Mouse (Mus musculus): ENCODE measurements at regions not wholly inside any gene's neighbourhood (a gene's known extent, or its start where the extent isn't known, plus 50 kb on each side); places are given as distances from the start of the nearest gene placed in this dataset.

DNA sequence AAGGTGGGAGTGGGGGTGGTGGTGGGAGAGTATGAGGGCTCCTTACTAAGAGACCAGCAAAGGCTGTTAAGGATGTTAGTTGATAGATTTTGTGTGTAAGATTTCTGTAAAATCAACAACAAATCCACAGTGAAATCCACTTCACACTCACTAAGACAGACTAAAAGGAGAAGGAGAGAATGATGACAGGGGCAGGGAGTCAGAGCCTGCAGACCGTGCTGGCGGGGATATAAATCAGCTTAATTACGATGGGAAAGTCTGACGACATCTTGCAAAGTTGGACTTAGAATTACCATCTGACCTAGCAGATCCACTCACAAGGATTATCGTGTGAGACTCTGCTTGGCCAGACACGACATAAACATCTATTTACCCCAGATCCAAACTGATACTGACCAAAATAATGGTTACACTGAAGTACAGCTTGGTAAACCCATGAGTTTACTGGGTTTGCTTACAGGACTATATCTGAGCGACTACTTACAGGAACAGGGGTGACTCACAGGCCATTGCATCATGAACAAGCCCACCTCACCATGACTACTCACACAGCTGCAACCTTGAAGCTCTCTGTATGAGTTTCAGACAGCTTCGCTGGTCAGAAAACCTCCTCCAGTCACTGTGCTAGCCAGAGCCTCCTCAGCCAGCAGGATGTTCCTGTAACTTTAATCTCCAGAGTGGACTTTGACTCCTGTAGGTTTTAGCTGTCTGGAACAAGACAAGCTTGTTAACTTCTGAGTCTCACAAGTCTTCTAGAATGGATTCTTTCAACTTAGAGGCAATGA lies 50.5 kb upstream of the Ednra start:
- DNase-seq (ENCODE audit: low spot score in 2 of 2), result no peak

GRCm38 (mm10) chr8:77775526-77775925 lies 51.3 kb upstream of the Ednra start:
- no peak for DNase-seq (ENCODE audit: low spot score in 2 of 2)

DNA sequence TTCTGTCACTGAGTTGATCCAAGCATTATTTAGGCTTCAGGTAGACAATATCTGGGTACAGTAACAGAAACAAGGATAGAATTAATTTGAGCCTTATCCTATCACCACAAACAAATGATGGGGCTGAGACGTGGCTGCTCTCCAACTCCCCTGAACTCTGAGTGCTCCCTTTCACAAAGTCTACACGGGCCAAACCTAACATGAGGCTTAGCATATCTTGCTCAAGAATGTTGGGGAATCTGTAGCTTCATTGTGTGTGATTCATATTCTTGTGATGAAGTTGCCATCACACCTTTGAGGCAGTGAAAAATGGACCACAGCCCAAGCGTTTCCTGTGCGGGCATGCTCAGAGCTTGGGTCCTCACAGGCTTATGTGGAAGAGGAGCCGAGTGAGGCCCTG lies 53.3 kb upstream of the Ednra start:
- no peak for DNase-seq (ENCODE audit: low spot score in 2 of 2)

DNA sequence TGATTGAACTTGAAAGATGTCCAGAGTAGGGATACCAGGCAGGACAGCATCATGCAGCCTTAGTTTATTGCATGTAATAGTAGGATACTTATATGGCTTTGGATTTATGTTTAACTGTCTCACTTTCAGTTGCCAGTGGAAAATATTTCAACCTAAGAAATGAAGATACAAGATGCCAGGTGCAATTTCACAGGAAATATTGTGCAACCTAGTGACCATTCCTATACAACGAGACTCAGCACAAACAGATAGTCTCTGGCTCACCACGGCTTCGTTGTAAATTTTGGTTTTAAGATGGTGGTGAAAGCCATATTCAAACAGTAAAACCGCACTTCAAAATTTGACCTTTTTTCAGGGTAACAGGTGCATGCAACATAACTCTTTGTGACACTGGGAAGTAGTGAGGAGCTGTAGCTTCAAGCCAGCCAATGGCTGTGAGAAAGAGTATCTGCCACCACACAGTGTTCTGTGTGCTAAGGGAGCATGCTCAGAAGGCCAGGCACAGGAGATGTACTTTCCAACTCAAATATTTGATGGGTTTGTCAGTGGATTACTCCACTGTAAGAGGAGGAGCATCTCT lies 61.5 kb upstream of the Ednra start:
- DNase-seq (ENCODE audit: low spot score in 2 of 2), result no peak

DNA sequence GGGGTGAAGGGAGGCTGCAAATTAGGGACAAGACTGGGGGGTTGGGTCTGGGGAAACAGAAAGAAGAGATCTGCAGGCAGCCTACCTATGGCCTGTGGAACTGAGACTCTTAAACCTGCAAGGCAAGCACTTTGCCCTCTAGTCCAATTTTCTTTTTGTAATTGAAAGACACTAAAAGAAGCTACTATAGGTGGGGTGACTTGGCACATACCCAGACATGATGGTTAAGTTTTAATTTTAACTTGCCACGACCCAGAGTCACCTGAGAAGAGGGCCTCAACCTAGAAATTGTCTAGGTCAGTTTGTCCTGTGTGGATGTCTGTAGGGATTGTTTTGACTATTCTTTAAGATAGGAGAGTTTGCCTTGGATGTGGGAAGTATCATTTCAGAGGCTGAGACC lies 70.6 kb upstream of the Ednra start:
- no peak for DNase-seq (ENCODE audit: low spot score in 2 of 2)

DNA sequence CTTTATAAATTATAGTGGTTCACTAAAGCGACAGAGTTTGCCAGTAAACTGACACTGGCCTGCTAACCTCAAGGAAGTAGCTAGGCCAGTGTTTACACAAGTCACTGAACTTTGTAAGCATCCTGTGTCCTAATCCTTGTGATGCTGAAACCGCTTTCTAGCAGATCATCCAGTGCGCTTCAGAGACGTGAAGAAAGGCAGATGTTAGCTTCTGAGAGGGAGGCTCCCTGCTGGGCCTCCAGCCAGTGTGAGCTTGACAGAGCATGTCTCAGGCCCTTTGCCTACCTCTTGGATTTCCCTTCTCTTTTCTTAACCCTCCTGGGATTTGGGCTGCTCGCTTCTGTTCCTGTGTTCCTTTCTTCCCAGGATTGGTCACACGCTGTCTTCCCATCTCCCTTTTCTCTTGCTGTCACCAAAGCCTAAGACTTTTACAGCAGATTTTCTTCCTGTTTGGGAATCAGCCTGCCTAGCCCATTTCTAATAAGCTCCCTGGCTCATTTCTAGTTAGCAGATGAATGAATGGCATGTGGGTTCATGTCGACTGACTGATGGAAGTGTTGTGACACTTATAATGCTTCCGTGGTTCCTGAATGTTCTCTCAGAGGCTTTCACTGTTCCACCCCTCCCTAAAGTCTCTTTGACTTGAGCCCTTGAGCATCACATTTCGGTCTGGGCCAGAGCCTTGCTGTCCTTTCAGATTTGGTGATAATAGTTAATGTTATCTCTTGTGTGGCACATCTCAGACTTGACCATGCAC lies 79.1 kb upstream of the Ednra start:
- DNase-seq (ENCODE audit: low spot score in 2 of 2), result no peak

DNA sequence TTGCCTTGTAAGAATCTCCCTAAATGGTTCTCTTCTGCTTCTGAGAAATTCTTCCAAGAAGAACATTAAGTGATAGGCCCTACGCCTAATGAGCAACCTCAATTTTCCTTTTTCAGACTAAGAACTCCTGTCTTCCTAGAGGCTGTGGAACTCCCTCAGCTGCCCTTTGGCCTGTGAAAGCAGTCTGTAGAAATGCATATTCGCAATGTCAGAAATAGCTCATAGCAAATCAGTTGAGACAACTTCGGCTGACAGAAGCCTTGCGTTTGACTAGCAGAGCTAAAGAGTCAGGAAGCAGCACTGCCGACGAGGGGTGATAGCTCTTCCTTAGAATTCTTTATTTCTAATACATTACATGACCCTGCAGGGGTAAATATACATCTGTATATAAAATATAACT lies 80.3 kb upstream of the Ednra start:
- no peak for DNase-seq (ENCODE audit: low spot score in 2 of 2)

DNA sequence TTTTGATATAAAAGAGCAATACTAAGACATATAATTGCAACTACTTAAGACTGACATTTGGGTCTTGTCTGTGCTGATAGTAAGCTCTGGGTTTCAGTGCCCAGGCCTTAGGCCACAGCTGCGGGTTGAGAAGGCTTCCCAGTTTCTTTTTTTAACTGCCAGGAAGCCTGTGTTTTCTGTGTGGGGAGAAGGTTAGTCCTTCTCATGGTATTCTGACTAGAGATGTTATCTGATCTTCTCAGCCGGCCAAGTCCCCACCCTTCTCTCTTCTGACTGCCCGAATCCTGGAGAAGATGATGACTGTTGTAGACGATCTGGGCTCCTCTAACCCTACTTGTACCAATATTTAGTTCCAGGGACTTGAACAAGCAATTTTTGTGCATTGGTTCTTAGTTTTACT lies 80.7 kb upstream of the Ednra start:
- no peak for DNase-seq (ENCODE audit: low spot score in 2 of 2)

- DNase-seq (ENCODE audit: low spot score in 2 of 2), result no peak
These were observed 81.4 kb upstream of the Ednra start for GRCm38 (mm10) chr8:77805657-77806056.

DNA sequence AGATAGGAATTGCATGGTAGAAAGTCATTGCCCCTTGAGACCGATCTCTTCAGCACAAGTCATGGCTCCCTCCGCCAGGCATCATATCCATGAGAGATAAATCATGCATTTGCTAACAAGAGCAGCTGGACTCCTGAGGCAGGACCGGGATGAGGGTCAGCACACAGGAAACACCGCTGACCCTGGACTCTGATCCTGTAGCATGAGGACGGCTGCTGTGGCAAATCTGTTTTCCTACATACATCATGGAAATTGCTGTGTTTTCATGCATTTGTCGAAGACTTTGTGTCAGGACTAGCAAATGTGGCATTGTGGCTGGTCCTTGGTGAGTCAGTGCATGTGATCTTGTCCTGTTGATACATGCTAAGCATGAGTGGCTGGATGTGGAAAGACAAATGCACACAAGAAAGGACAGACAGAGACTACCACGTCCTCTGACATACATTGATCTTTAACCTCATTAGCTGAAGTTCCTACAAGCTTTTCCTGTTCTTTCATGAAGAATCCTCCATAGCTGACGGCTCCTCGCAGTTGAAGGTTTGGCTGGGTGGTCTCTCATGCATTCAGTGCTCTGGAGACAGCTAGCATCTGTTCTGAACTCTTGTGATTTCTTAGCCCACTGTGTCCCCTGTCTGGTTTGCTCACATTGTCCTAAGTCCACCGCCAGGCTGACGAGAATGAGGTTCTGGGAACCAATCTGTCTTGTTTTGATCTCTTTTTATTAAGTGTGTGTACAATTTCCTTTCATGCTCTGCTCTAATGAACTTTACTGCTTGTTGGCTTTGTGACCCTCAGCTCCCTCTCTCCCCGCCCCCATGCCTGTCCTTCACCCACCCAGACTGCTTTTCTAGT lies 90.8 kb upstream of the Ednra start:
- no peak for DNase-seq (ENCODE audit: low spot score in 2 of 2)

- DNase-seq (ENCODE audit: low spot score in 2 of 2), result no peak
These were observed 91.3 kb upstream of the Ednra start for GRCm38 (mm10) chr8:77815648-77815971.

DNA sequence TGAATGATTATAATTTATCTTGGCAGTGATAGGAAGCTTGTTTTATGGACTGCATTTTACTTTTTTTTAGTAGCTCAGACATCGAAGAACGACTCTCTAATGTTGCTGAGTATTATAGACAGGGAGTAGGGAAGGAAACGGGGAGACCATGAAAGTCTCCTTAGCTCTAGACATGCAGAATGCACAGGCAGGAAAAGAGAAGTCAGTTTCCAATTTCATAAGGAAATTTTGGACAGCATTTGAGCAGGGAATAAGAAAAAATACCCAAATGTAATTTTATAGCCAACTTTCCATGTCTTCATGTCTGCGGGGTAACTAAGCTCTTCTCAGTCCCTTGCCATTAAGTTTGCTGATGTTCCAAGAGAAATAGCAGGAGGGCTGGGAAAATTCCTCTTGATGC lies 92.0 kb upstream of the Ednra start:
- no peak for DNase-seq (ENCODE audit: low spot score in 2 of 2)

DNA sequence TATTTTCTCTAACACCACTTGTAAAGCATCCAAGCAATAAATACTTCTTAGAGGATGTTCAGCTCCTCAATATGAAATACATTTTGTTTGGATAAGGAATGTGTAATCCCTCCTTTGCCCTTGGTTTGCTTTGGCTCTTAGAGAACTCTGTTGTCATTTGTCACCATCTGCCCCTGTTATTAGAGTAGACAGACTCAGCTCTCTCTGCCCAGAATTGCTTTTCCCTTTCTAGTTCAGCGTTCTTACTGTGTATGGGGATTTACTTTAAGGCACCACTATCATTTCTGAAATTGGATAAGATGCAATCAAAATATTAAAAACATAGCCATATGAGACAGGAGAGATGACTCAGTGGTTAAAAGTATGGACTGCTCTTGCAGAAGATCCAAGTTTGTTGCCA lies 101.5 kb upstream of the Ednra start:
- no peak for DNase-seq (ENCODE audit: low spot score in 2 of 2)

- no peak for DNase-seq (ENCODE audit: low spot score in 2 of 2)
These were observed 102.0 kb upstream of the Ednra start for GRCm38 (mm10) chr8:77826255-77826654.

DNA sequence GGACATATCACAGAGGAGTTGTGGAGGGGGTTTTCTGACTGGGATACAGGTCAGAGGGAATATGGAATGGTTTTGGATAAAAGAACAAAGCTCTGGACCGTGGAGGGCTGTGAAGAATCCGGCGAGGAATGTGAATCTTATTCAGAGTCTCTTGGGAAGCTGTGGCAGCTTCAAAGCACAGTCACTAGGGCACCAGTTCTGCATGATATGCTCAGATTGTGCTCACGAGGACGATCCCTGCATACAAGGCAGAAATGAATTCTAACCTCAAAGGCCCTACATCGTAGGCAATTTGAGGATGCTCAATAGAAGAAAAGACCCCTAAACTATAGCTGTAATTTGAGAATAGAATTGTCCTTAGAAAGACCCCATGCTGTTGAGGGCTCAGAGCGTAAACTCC lies 103.8 kb upstream of the Ednra start:
- DNase-seq (ENCODE audit: low spot score in 2 of 2), result no peak

DNA sequence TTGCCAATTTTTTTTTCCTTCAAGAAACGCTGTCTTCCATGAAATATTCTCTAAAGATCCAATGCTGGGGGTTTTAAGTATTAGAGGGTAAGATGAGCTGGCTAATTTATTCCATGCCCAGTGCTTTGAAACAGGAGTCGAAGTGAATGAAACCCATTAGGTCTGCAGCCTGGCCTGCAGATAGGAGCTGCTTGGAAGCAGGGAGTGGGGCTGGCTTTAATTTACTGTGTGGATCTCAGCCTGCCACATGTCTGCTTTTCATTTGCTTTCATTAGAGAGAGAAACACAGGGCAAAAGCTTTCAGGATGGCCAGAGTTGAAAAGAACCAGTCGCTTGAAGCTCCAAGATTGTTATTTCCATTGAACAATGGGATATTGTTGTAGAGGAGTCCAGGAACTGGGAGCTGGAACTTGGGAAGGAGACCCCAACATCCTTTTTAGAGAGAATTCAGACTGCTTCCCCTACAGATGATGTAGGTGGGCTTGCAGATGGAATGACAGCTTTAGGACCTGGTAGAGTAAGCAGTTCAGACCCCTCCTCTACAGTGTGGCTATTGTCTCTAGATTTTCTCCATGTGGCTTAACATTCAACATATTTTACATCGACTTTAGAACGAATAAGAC lies 105.0 kb upstream of the Ednra start:
- no peak for DNase-seq (ENCODE audit: low spot score in 2 of 2)

DNA sequence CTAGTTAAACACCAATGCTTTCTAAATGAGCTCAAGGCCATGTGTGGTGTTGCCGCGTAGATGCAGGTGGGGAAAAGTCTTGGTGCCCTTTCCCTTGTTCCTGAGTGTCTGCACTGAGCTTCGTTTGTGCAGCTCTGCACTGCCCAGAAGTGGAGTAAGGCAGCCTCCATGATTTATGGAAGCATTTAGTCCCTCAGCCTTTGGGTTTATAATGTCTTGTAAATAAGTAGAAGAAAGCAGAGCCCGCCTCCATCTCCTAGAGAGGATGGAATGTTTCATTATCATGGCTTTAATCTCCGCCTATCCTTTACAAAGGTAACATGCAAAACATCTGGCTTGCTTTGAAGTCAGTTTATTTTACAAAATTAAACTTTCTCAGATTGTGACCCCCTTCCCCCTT lies 105.5 kb upstream of the Ednra start:
- no peak for DNase-seq (ENCODE audit: low spot score in 2 of 2)

DNA sequence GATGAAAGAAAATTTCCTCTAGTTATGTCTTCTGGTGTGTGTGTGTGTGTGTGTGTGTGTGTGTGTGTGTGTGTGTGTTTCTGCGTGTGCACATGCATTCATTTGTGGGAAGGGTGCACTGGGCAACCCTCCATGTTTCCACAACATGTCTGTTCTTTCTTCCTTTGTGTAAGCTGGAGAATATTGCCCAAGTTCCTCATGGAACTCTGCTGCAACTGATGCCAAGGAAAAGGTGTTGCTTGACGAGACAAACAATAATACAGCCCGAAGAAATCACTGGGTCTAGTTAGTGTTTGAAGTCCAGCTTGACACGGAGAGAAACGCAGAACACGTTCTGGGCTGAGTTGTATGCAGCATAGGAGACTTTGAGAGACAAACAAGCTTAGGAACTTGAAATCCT lies 110.0 kb upstream of the Ednra start:
- no peak for DNase-seq (ENCODE audit: low spot score in 2 of 2)

DNA sequence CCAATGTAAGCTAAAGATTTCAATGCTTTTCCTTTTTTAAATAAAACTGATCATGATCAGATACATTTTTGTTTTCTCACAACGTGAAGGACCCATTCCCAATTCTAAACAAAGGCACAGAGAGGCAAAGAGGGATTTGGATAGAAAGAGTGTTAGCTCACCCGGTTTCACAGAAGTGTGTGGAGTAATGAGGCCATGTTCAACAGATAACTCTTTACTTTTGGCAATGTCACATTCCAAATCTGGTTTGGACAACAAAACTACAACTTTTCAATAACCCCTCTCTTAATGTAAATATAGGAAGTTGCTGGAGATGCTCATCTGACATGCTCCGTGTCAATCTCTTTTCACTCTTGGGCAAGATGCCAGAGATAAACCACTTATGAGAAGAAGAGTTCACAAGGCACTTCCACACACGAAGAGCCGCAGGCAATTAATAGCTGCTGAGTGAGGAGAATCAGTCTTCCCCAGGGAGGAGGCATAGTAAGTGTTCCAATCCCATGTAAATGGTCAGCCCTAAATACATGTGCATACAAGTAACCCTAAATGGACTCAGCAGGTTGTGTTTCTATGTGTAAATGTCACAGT lies 112.7 kb upstream of the Ednra start:
- DNase-seq (ENCODE audit: low spot score in 2 of 2), result no peak

DNA sequence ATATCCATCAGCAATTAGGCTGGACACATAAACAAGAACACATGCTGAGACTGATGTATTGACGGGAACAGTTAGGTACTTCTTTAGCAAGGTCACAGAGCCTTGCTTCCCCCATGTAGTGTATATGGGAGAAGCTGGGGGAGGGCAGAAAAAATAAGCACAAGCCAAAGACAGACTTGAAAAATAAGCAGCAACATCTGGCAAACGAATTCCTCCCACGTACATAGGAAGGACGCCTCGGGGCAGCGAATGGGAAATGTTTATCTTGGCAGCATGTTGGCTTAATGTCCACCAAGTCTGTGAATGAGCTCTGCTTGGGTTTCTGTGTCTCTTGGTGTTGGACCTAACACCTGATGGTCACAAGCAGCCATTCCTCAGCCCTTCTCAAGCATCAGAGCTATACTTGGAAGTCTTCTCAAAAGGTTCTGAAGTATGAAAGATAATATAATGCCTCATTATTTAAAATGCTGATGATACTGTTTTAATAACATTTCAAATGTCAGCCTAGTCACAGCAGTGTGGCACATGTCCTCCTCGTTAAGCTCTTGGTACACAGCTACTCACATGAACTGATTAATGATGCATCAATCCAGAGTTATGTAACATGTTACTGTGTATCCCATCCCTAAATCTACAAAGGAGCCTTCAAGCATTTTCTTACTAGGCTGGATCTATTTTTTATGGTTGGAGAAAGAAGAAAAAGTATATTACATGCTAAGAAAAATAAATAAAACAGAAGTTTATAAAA lies 118.3 kb upstream of the Ednra start:
- no peak for DNase-seq (ENCODE audit: low spot score in 2 of 2)
